Mouse (Mus musculus) CH12.LX (cell line): Measurements from ENCODE around the gene Stat5b.

Experiments used
- CTCF ChIP-seq, 2 experiments: IDR thresholded peaks in 1 of 2; conservative IDR thresholded peaks in 1 of 2; 2 replicates each; pipeline ENCODE4 v1.5.1; 2011 to 2012; ENCODE audit warnings: low read depth in 2 of 2, low read length in 2 of 2, improper control_type of control experiment in 1 of 2, inconsistent platforms in 1 of 2, mild to moderate bottlenecking in 1 of 2, moderate library complexity in 1 of 2
- EP300 ChIP-seq: IDR thresholded peaks from 2 replicates; pipeline ENCODE4 v1.6.1; 2011; ENCODE audit warnings: low read length, improper control_type of control experiment
- MAFK ChIP-seq: IDR thresholded peaks from 2 replicates; pipeline ENCODE4 v1.6.1; 2011; ENCODE audit warnings: low read length, improper control_type of control experiment; ENCODE audit not compliant: insufficient replicate concordance
- MAX ChIP-seq: IDR thresholded peaks from 2 replicates; pipeline ENCODE4 v1.6.1; 2011; ENCODE audit warnings: low read length, improper control_type of control experiment
- MXI1 ChIP-seq: IDR thresholded peaks from 2 replicates; pipeline ENCODE4 v1.6.1; 2011; ENCODE audit warnings: mild to moderate bottlenecking, low read depth, low read length, improper control_type of control experiment
- POLR2A ChIP-seq: IDR thresholded peaks from 2 replicates; pipeline ENCODE4 v1.6.1; 2011; ENCODE audit warnings: low read depth, mild to moderate bottlenecking, improper control_type of control experiment, low read length
- USF1 ChIP-seq: IDR thresholded peaks from 2 replicates; pipeline ENCODE4 v1.6.1; 2014; ENCODE audit warnings: low read depth, mild to moderate bottlenecking, inconsistent platforms, low read length, improper control_type of control experiment
- ZNF384 ChIP-seq: IDR thresholded peaks from 2 replicates; pipeline ENCODE4 v1.6.1; 2012; ENCODE audit warnings: low read depth, low read length, improper control_type of control experiment, inconsistent platforms

- no peak for TF ChIP-seq CTCF (conservative IDR thresholded peaks at IDR 0.05 in 1 of 2, IDR thresholded peaks at IDR 0.05 in 1 of 2; ENCODE audit: low read depth in 2 of 2, low read length in 2 of 2)
- TF ChIP-seq POLR2A, result no peak
- no peak for TF ChIP-seq ZNF384
- no peak for TF ChIP-seq MXI1
- TF ChIP-seq USF1, result no peak
- no peak for TF ChIP-seq EP300
- TF ChIP-seq MAX, result no peak
- no peak for TF ChIP-seq MAFK
Measured at GRCm38 (mm10) chr11:100752294-100752693, 98.2 kb downstream of the Stat5b start.
